Mouse (Mus musculus) C2C12 (cell line): ENCODE data around the gene Calcoco1.

Experiments used
- CTCF ChIP-seq: IDR thresholded peaks from one replicate; pipeline ENCODE4 v1.5.1; 2011; ENCODE audit not compliant: control insufficient read depth, insufficient read depth, insufficient read length
- MAX ChIP-seq: IDR thresholded peaks from one replicate; pipeline ENCODE4 v1.6.1; 2011; ENCODE audit warnings: mild to moderate bottlenecking, control low read depth
- USF1 ChIP-seq: IDR thresholded peaks from one replicate; pipeline ENCODE4 v1.6.1; 2011; ENCODE audit warnings: low read depth, mild to moderate bottlenecking, control low read depth, moderate library complexity

DNA sequence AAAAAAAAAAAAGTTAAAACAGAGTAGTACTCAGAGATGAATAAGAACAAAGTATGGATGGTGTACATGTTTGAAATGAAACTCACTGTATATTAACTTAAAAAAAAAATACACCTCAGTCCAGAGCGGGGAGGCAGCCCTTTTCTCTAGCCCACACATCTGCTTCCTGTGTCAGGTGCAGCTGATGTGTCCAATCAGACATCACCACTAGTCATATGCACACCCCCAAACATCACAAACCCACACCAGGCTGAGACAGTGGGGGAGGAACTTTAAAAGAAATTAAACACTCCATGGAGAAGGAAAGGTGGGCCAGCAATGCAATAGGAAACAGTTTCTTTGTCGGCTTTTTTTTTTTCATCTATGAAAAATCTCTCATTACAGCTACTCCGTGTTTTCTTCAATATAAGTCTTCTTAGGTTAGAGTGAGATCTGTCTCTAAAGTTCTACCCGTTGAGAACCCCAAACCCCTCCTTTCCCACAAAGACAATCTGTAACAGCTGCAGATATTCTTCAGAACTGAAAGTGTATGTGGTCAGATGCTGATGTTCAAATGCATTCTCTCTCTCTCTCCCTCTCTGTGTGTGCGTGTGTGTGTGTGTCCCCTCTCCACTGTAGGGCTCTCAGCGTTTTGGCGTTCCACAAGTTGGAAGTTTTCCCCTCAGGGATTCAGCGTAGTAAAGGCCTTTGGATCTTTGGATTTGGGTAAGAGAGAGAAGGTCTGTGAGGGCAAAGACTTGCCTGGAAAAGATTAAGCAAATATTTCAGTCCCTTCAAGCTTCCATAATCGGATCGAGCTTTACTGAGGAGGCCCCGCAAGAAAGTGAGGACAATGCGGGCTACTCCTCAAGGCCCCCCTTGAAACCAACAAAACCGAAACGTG is 721 bp downstream of the Calcoco1 start:
- TF ChIP-seq CTCF (no peak), MAX (no peak), USF1 (peak; percentile 49)
